Mouse (Mus musculus): Measurements from ENCODE around the gene Tut7. TPM values are rescaled to one million over a fixed set of nuclear protein-coding genes. Genes with fewer than 3 reads are reported as not detected.

Tut7 gene
- total and polyA plus RNA-seq, 3 experiments = 47.7 to 135 (median 53.8) TPM

DNA sequence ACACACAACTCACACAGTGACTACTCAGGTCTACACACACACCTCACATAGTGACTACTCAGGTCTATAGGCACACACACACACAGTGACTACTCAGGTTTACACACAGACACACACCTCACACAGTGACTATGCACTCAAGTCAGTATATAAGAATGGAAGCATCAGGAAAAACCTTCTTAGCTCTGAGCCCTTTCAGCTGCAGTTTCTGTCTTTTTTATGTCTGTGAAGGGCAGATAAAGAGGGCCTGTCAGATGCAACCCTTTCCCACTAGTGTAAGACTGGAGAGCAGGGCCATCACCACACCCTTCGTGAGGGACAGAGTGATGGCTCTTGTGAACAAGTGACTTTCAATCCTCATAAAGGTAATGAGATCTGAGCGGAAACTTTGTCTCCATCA lies 84.5 kb downstream of the Tut7 start:
- peaks cover 0 to 13% of the 10 kb centered on the region in 2 experiments; a peak in 2 of 4 replicates for H3K4me1 ChIP-seq (ENCODE audit: control insufficient read depth in 1 of 2, insufficient read depth in 2 of 2, low read length in 2 of 2)
- TF ChIP-seq MAFK (IDR thresholded peaks at IDR 0.05; ENCODE audit: borderline replicate concordance, low read depth, low read length) (no peak), JUND (IDR thresholded peaks at IDR 0.05; ENCODE audit: low read depth, low read length) (no peak), CHD1 (IDR thresholded peaks at IDR 0.05; ENCODE audit: low read depth, low read length) (no peak), MYC (IDR thresholded peaks at IDR 0.05; ENCODE audit: low read depth, low read length) (no peak), POLR2AphosphoS5 (IDR thresholded peaks at IDR 0.05; ENCODE audit: borderline replicate concordance, low read depth, low read length) (no peak), ELF1 (IDR thresholded peaks at IDR 0.05; ENCODE audit: low read depth, low read length) (no peak), ETS1 (IDR thresholded peaks at IDR 0.05; ENCODE audit: low read depth, low read length) (no peak)

DNA sequence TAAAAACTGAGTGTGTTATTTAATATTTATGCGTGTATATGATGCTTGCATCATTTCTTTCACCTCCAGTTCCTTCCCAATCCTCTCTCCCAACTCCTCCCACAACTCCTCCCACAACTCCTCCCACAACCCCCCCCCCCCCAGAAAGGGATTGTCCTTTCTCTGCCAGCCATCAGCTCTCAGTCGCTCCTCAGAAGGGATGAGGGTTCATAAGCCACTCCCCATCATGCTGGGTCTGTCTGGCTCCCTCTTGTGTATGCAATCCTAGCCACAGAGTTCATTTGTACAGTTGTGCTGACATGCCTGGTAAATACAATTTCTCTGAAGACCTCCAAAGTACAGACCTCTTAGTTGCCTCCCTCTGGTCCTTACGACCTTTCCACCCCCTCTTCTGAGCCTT lies 87.8 kb downstream of the Tut7 start:
- Histone ChIP-seq H3K79me2 (ENCODE audit: control insufficient read depth, insufficient read depth, low read length, poor library complexity) (no peaks in the 10 kb centered on the region), H3K4me1 (ENCODE audit: control insufficient read depth in 1 of 2, insufficient read depth in 2 of 2, low read length in 2 of 2) (peaks cover 0 to 14% of the 10 kb centered on the region in 2 experiments; a peak in 2 of 4 replicates), H3K36me3 (ENCODE audit: control insufficient read depth in 1 of 2, insufficient read depth in 2 of 2, low read length in 2 of 2) (peaks cover 0 to 6% of the 10 kb centered on the region in 2 experiments; a peak in 2 of 4 replicates), H3K9me3 (replicated peaks; ENCODE audit: insufficient read depth, low read length) (no peaks in the 10 kb centered on the region), H3K27ac (ENCODE audit: control insufficient read depth, low read depth, low read length) (no peak overlapping the region), H3K4me3 (ENCODE audit: control insufficient read depth in 1 of 2, insufficient read depth in 1 of 2, low read depth in 2 of 2, low read length in 2 of 2) (no peak overlapping the region), H3K27me3 (ENCODE audit: control insufficient read depth in 1 of 2, insufficient read depth in 2 of 2, low read length in 2 of 2) (no peaks in the 10 kb centered on the region), H3K9ac (ENCODE audit: control insufficient read depth, low read depth, low read length, poor library complexity, severe bottlenecking) (no peak overlapping the region)
- TF ChIP-seq E2F4 (IDR thresholded peaks at IDR 0.05; ENCODE audit: borderline replicate concordance, low read depth, low read length) (no peak), ZMIZ1 (IDR thresholded peaks at IDR 0.05; ENCODE audit: low read depth, low read length) (no peak), HCFC1 (IDR thresholded peaks at IDR 0.05; ENCODE audit: low read depth, low read length) (no peak), TBP (IDR thresholded peaks at IDR 0.05; ENCODE audit: low read depth, low read length) (no peak), ZKSCAN1 (IDR thresholded peaks at IDR 0.05; ENCODE audit: low read depth, low read length) (no peak), SMC3 (IDR thresholded peaks at IDR 0.05; ENCODE audit: low read depth, low read length) (peak; percentile 51), RCOR1 (IDR thresholded peaks at IDR 0.05; ENCODE audit: low read depth, low read length) (no peak), BHLHE40 (IDR thresholded peaks at IDR 0.05; ENCODE audit: borderline replicate concordance, low read depth, low read length) (no peak), USF1 (IDR thresholded peaks at IDR 0.05; ENCODE audit: low read depth, low read length) (no peak), MEF2A (IDR thresholded peaks at IDR 0.05; ENCODE audit: extremely low read depth, insufficient replicate concordance, low read depth, low read length, poor library complexity, severe bottlenecking) (no peak), ZC3H11A (IDR thresholded peaks at IDR 0.05; ENCODE audit: low read depth, low read length) (0 out of 2 replicates have a peak, but pooled peaks have one; percentile 15), MAFK (IDR thresholded peaks at IDR 0.05; ENCODE audit: borderline replicate concordance, low read depth, low read length) (no peak), MAZ (IDR thresholded peaks at IDR 0.05; ENCODE audit: low read depth, low read length) (0 out of 2 replicates have a peak, but pooled peaks have one; percentile 30), TAL1 (IDR thresholded peaks at IDR 0.05; ENCODE audit: low read length) (no peak), TCF12 (IDR thresholded peaks at IDR 0.05; ENCODE audit: low read depth, low read length) (no peak), CTCF (IDR thresholded peaks at IDR 0.05 in 2 of 3, conservative IDR thresholded peaks at IDR 0.05 in 1 of 3; ENCODE audit: control insufficient read depth in 1 of 3, insufficient read depth in 1 of 3, low read depth in 2 of 3, low read length in 3 of 3, poor library complexity in 1 of 3, severe bottlenecking in 1 of 3) (peak; percentile 13 to 52 (median 17); a peak in 2 of 6 replicates), POLR2AphosphoS5 (IDR thresholded peaks at IDR 0.05; ENCODE audit: borderline replicate concordance, low read depth, low read length) (no peak), RAD21 (IDR thresholded peaks at IDR 0.05; ENCODE audit: low read depth, low read length) (peak; percentile 6; the same call in 1 of the 2 replicates), CHD2 (IDR thresholded peaks at IDR 0.05; ENCODE audit: low read length) (no peak)
- peak; percentile 86 for DNase-seq (ENCODE audit: low read depth, low spot score)

More for the DNA sequence above, 84.5 kb downstream of the Tut7 start:
- Histone ChIP-seq H3K4me3 (ENCODE audit: control insufficient read depth in 1 of 2, insufficient read depth in 1 of 2, low read depth in 2 of 2, low read length in 2 of 2) (no peak overlapping the region), H3K9ac (ENCODE audit: control insufficient read depth, low read depth, low read length, poor library complexity, severe bottlenecking) (no peak overlapping the region), H3K79me2 (ENCODE audit: control insufficient read depth, insufficient read depth, low read length, poor library complexity) (no peaks in the 10 kb centered on the region), H3K9me3 (replicated peaks; ENCODE audit: insufficient read depth, low read length) (no peaks in the 10 kb centered on the region), H3K27ac (ENCODE audit: control insufficient read depth, low read depth, low read length) (no peak overlapping the region), H3K36me3 (ENCODE audit: control insufficient read depth in 1 of 2, insufficient read depth in 2 of 2, low read length in 2 of 2) (peaks cover 0 to 6% of the 10 kb centered on the region in 2 experiments; a peak in 2 of 4 replicates), H3K27me3 (ENCODE audit: control insufficient read depth in 1 of 2, insufficient read depth in 2 of 2, low read length in 2 of 2) (no peaks in the 10 kb centered on the region)
- DNase-seq (ENCODE audit: low read depth, low spot score) = no peak

All from MEL (cell line).